Mouse (Mus musculus): Measurements from ENCODE around the gene Serp2.

Serp2 gene

DNA sequence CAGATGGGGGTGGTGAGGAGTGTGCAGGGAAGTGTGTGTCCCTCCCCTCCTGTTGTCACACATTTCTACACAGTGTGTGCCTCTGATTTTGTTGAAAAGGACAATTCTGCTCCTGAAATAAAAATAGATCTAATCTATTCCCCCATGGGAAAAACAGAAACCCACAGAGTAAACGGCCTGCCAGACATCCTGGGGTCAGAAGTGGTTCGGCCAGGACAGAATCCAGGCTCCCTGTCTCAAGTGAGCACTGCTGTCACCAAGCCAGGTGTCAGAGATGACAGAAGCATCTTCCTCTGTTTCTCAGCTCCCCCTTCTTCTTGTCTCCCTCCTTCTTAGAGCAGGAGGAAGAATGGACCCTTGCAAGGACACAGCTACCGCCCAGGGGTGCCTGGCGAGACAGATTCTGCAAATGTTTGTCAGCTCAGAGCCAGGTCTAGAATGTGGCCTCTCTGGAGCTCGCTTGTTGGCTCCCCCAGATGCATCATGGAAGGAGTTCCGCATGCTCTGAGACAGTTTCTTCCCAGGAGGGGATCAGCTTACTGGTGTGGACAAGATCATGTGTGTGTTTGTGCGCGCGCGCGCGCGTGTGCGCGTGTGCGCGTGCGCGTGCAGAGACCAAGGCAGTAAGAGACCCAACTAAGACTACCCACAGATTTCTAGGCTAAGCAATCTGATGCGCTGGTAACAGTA, 29.5 kb downstream of the Serp2 start:
- DNase-seq (ENCODE audit: low read depth, low spot score) = no peak

- no peak for DNase-seq (ENCODE audit: low read depth, low spot score)
Measured at GRCm38 (mm10) chr14:76526467-76526866, 30.2 kb downstream of the Serp2 start.

- no peak for DNase-seq (ENCODE audit: low read depth, low spot score)
Measured at GRCm38 (mm10) chr14:76523344-76523743, 33.3 kb downstream of the Serp2 start.

DNA sequence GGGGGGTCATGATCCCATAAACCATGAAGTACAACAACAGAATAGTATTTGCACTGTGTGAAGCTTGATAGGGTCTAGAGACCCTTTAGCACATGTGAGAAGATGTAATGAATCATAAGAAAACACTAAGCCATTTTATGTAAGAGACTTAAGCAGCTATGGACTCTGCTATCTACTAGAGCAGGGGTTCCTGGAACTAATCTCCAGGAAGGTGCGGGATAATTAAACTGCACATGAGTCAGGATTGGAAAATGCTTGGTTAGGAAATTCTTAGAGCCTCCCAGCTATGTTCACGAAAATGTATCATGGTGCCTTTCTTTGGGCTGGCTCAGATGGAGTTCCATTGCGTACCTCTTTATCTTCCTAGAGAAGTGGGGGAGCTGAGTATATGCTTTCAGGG, 35.4 kb downstream of the Serp2 start:
- no peak for DNase-seq (ENCODE audit: low read depth, low spot score)

- DNase-seq (ENCODE audit: low read depth, low spot score) = peak; percentile 84
Measured at GRCm38 (mm10) chr14:76520606-76521005, 36.1 kb downstream of the Serp2 start.

DNA sequence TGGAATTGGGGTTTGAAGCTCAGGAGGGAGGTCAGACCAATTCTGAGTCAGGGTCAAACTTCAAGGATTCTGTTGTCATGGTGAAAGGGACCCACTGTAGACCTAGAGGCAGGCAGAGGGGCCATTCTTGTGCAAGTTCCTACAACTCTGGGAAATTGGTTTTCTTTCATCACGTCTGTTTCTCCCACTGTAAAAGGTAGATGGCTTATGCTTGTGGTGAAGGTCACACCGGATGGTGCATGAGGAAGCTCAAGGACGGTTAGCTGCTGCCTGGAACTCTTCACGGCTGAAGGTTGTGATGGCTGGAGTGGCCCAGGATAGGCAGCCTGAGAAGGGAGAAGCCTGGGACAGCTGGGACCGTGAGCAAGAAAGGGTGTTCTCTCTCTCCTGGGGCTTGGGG, 38.5 kb downstream of the Serp2 start:
- DNase-seq (ENCODE audit: low read depth, low spot score) = no peak

DNA sequence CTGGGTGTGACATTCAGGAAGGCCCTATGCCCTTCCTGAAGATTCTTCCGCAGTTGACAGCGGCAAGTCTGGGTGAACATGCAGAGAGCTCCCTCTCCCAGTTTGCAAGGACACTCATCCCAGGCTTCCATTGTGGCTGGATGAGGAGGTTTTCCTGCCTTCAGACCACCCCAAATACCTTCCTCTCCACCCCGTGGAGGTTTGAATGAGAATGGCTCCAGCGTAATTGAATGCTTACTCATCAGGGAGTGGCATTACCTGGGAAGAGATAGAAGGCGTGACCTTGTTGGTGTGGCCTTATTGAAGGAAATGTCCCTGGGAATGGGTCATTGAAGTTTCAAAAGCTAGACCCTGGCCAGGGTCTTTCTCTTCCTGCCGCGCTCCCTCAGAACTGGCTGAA, 41.1 kb downstream of the Serp2 start:
- peak; percentile 100 for DNase-seq (ENCODE audit: low read depth, low spot score)

GRCm38 (mm10) chr14:76514050-76514585, 42.6 kb downstream of the Serp2 start:
- DNase-seq (ENCODE audit: low read depth, low spot score) = no peak

DNA sequence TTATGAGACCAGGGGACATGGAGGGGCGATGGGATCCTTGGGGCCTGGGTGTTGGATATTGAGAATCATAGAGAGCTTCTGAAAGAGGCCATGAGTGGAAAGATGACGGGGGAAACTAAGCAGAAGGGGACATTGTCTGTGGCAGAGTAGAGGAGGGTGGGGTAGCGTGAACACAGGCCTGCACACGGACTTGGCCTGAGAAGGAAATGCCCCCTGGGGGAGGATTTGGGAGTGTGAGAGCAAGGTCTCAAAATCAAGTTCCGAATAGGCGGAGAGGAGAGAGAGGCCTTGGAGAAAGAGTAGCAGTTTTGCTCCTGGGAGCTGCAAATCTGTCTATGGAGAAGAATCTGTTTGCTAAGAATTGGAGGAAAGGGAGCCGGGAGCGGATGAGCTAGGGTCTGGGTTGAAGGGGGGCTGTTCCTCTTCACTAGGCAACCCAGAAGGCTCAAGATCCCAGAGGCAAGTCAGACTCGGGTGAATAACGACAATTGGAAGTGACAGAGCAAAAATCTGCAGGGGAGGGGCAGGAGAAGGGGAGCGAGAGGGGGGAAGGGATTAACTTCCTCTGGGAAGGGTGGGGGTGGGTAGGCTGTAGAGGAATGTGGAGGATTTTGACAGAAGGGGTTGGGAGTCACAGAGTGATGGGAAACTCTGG, 43.2 kb downstream of the Serp2 start:
- peak; percentile 92 for DNase-seq (ENCODE audit: low read depth, low spot score)

- DNase-seq (ENCODE audit: low read depth, low spot score) = no peak
Measured at GRCm38 (mm10) chr14:76511971-76512370, 44.7 kb downstream of the Serp2 start.

DNA sequence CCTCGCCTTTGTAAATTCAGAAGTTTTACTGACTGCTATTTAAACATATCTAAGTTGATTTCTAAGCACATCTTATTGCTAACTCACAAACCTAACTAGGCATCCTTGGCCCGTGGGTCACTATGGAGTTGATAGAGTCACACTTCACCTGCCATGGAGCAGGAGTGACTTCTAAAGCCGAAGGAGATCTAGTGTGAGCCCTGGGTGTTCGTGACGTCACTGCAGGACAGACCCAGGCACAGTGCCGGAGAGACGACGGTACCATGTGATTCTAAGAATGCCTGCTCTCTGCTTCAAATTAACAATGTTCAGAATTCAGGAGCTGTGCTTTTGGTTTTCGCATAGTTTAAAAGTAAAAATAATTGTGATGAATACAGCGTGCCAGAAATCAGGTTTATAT, 48.0 kb downstream of the Serp2 start:
- no peak for DNase-seq (ENCODE audit: low read depth, low spot score)

GRCm38 (mm10) chr14:76507804-76508500, 48.7 kb downstream of the Serp2 start:
- no peak for DNase-seq (ENCODE audit: low read depth, low spot score)

GRCm38 (mm10) chr14:76507357-76507756, 49.3 kb downstream of the Serp2 start:
- peak; percentile 44 for DNase-seq (ENCODE audit: low read depth, low spot score)

DNA sequence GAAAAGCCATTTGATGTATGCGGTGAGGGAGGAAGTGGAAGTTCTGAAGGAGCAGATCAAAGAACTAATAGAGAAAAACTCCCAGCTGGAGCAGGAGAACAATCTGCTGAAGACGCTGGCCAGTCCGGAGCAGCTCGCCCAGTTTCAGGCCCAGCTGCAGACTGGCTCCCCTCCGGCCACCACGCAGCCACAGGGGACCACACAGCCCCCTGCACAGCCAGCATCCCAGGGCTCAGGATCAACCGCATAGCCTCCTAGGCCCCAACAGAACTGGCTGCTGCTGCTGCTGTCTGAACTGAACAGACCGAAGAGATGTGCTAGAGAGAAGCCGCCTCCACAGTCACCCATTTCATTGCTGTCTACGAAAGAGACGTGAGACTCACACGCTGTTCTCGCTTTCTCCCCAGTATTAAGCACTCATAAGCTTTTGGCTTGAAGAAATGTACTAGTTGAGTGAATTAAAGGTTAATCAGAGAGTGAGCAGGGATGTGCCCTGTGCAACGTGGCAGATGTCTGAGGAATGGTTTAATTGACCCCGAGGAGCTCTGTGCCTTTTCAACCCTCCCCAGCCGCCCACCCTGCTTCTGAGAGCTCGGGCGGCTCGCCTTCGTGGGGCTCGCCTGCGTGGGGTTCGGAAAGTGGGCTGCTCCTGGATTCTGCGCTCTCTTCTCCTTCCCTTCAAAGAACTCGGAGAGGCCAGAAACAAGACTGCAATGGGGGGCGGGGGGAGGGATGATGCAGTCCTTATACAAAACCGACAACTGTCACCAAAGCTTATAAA, 50.1 kb downstream of the Serp2 start:
- DNase-seq (ENCODE audit: low read depth, low spot score) = no peak

GRCm38 (mm10) chr14:76505439-76506220, 51.1 kb downstream of the Serp2 start:
- peak; percentile 99 for DNase-seq (ENCODE audit: low read depth, low spot score)

GRCm38 (mm10) chr14:76505101-76505438, 51.6 kb downstream of the Serp2 start:
- no peak for DNase-seq (ENCODE audit: low read depth, low spot score)

DNA sequence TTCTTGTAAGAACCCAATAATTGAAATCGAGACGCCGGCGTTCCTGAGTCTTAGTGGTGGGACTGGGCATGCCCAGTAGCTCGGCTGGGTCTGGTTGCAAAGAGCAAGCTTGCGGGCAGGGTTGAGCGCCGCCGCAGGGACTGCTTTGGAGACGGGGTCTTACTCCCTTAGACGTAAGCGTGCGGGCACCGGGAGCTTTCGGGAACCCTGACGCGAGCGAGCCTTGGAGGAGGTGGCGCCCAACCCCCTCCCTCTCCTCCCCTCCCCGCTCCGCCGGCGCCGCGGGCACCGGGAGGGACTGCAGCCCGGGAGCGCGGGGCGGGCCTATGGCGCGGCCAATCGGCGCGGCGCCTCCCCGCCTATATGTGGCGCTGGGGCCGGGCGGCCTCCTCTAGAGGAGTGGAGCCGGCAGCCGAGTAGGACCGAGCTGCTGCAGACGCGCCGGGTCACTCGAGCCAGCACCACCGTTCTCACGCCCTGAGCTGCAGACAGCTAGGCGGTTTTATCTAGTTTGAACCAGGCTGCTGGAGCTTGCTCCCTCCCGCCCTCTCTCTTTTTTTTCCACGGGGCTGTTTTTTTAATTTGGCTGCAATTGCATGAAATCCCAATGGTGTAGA, 52.5 kb downstream of the Serp2 start:
- peak; percentile 90 for DNase-seq (ENCODE audit: low read depth, low spot score)

DNA sequence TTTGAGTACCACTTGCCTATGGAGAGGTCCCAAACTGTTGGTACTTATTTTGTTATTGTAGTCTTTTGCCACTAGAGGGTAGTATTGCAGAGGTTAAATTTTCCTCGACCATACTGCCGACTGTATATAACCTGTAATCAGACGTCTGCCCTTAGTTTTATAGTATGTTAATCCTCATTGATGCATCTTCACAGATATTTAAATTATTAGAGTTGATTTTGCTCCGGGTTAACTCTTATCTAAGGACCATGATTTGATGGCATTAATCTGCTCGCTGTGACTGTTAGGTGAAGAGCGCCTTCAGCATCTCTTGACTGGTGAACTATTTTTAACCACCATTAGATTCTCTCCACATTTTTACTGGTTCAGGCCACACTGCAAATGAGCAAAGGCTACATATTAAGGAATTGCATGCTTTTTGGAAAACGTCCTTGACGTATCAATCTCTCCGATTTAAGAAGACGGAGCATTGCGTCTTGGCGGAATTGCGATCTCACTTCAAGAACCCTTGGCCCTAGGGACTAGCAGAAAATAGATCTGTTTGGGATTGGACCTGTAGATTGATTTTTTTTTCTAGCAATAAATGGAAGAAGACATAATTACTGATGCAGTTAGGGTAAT, 53.3 kb downstream of the Serp2 start:
- peak; percentile 75 for DNase-seq (ENCODE audit: low read depth, low spot score)

- no peak for DNase-seq (ENCODE audit: low read depth, low spot score)
Measured at GRCm38 (mm10) chr14:76500036-76500435, 56.7 kb downstream of the Serp2 start.

- DNase-seq (ENCODE audit: low read depth, low spot score) = no peak
Measured at GRCm38 (mm10) chr14:76499492-76499891, 57.2 kb downstream of the Serp2 start.

Measured in R1 (cell line).